Mouse (Mus musculus) urinary bladder, postnatal 4 days (tissue): ENCODE measurements around the gene Pus1.
A peak's percentile ranks its signal among the peaks of the same experiment; 100 is the strongest.

Source experiments
- DNase-seq, 2 experiments: peaks; one replicate each; pipeline ENCODE4 v3.0.0; 2021 to 2022; ENCODE audit warnings: low spot score in 2 of 2

Gene Pus1

DNA sequence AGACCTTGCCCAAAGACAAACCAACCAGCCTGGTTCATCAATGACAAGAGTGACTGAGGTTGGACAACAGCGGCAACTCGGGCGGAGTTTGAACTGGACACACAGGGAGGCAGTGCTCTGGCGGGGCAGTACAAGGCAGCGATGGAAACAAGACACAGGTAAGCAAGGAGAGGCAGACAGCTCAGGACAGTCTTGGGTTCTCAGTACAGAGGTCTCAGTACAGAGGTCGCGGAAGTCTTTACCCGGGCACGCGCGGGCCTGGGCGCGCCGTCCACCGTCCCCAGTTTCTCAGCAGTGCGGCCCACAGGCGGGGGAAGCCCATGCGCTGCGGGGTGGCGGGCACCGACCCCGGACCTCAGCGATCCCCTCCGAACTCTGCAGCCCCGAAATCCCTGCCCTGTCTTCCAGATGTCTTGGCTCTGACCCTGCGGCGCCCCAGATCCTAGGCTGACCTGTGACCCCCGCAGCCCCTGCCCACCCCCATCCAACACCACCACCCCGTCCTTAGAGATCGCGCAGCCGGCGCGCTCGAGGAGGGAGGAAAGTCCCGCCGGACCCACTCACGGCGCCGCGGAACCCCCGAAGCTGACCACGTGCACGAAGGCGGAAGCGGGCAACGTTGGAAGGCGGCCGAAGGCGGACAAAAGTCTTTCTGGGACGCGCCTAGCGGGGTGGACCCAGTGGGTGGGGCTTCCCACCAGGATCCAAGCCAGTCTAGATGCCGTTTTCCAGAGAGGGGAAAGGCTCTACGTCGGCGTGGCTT lies at the start of gene Pus1:
Gene Pus1 (minus strand): TSS at position 662 of the 763 bp plus-strand sequence.
- DNase-seq = peak; percentile 92 to 96

DNA sequence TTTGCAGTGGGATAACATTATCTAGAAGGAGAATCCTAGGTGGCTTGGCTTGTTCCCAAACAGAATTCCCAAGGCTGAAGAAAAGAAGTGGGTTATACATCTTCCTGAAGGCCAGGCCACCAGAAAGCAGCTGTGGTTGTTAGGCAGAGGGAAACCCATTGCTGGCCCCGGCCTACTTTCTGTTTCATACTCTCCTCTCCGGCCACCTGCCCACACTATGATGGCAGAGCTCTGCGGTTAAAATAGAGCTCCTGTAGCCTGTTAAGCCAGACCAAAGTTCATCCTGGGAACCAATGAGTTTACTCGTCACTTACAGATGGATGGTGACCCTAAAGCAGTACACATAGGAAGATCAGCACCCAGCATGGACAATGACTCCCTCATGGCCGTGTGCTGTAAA lies 47.1 kb upstream of the Pus1 start:
- no peak for DNase-seq

DNA sequence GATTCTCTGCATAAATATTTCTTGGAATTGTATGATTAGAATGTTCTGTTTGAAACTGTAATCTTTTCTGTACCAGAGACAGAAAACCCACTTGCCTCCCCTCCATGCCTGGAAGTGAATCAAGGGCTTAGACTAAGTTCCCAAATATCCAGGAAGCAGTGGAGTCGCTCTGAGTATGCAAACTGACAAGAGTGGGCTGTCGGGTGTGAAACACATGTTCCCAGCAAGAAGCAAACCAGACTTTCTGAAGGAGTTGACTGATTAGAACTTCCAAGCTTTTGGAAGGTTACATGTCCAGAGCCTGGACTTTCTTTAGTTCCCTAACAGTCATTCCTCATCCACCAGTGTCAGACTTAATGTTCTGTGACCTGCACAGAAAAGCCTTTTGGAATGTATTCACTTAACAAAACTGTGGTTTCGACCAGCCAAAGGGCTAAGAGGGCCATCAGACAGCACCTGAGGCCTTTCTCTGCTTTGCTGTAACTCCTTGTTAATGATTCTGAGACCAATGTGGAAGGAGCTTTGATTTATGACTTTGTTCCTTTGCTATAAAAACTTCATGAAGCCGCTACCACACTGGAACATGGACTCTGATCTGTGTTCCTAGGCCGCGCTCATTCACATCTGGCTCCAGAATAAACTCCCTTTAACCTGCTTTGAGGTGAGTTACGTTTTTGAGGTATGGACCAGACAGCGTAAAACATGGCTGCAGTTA lies 46.5 kb upstream of the Pus1 start:
- no peak for DNase-seq

DNA sequence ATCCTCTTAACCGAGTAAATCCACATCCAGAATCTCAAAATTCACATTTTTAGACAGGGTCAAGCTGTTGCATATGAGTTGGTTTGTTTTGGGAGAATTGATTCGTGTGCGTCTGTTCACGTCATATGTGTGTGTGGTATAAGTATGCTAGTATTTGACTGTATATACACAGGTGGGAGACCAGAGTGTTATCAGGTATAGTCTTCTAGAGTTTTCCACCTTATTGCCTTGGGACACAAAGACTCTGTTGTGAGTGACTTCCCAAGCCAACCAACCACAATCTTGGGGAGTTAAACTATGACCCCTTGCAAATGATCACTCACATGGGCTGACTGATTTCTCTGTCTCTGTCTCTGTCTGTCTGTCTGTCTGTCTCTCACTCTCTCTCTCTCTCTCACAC lies 44.0 kb upstream of the Pus1 start:
- no peak for DNase-seq

DNA sequence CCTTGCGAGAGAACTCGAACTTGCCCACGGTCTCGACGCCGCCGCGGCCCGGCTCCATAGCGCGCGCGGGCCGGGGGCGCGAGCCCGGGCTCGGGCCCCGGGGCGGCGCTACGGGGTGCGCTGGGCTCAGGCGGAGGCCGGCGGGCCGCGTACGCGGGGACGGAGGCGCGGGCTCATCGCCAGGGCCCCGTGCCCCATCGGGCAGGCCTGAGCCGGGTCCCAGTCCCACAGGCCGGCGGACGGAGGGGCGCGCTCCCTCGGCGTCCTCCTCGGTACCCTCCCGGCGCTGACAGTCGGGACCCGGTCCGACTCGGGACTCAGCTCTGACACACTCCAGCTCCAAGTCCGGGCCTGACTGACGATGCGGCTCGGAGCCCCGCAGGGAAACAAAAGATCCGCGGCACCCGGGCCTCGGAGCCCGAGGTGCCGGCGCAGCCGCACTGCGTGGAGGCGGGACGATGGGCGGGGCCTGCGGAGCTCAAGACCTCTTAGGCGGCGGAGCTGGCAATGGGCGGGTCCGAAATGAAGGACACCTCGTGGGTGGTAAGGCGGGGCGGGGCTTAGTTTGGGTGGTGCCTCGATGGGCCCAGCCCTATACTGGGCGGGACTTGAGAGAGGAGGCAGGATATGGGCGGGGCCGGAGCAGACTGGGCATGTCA lies 29.3 kb upstream of the Pus1 start, which contains the start of gene Ulk1:
Gene Ulk1 (minus strand): TSS at position 431 of the 659 bp plus-strand sequence.
- DNase-seq = peak; percentile 99 to 100

DNA sequence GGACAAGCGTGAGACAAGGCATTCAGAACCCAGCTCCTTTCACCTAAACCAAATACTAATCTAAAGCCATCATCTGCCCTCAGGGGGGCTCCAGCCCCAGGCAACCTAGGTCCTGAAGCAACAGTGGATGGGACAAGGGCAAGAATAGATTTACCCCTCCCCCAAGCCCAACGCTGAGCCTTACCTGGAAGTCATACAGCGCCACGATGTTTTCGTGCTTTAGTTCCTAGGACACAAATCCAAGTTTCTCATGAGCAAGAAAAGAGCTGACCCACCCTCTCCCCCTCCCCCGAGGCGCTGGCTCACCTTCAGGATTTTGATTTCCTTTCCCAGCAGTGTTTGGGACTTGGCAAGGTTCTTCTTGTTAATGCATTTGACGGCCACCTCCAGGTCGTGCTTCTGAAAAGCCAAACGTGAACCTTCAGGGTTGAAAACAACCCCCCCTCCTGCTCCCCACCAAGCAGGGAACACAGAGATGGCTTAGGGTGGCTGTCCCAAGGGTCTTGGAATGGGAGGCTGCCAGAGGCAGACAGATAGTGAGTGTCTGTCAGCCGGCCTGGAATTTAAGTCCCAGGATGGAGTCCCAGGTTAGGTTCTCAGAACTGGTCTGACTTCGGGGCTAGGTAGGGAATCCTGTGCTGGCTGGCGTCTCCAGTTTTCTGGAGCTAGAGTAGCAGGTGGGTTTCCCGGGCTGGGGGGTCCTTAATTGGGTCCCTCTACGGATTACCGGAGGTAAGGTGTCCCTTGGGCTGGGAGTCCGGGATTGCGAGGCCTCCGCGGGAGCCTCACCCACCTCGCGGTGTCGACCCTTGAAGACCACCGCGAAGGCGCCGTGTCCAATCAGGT lies 28.6 kb upstream of the Pus1 start:
- DNase-seq = no peak

DNA sequence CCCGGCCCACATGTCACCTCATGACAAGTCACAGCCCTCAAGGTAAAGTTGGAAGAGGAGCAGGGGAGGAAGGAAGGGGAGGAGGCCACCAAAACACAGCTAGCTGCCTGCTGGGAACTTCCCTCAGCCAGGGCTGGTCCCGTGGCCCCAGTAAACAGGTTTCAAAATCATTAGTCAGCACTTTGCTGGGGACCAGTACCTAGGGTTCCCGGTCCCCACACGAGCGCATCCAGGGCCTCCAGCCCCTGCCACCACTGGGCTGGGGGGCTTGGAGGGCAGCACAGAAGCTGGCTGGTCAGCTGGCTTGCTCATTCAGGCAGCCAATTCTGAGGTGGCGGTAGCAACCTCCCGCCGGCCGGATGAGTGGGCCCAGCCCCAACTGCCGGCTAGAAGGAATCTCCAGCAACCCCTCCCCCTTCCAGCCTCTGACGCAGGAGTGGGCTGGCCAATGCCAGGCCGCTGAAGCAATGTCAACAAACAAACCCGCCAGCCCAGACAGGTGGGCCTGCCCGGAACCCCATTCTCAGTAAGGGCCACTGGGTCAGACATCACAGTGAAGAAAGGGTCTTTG lies 27.7 kb upstream of the Pus1 start:
- DNase-seq = peak; percentile 79 to 87

DNA sequence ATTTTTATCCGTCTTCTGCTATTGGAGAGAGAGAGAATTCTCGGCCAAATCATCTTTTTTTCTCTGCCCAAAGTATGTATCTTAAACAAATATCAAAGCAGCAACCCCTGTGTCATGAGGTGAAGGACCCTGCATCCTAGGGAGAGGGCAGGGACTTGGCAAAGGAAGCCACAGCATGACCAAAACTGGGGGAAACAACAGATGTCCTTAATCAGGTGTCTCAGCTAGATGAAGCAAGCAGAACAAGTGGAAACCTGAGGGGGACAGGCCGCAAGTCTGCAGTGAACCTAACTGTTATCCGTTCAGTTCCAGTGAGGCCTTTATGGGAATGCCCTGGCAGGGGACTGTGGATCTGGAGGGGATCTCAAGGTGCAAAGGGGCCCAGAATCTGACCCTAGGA lies 27.0 kb upstream of the Pus1 start:
- DNase-seq = no peak

DNA sequence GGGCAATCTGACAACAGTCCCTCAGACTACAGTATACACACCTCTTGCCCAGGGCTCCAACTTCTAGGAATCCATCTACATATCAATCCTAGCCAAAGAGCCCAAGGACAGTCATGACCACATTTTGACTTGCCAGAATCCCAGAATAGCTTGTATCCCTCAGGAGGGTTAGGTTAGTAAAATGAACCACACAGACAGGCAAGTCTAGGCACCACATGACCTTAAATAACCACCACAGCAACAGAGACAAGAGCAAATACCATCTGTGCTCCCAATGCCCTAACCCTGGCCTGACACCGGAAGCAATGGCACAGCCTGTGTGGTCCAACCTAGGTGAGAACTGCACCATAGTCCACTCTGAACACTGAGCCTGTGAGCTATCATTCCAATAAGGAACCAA lies 26.2 kb upstream of the Pus1 start:
- DNase-seq = no peak

DNA sequence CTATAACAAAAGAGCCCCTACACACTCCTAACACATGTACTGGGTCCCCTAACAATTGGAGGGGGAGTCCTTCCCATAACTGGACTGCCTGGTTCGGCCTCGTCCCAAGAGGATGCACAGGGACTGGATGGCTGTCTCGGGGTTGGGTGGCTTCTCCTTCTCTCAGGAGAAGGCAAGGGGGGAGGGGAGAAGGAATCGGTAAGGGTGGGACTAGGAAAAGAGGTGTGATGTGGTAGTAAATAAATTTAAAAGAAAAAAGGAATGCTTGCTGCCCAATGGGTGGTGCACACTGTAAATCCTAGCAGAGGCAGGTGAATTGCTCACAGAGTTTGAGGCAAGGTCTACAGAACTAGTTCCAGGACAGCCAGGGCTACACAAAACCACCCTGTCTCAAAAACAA lies 25.7 kb upstream of the Pus1 start:
- no peak for DNase-seq

DNA sequence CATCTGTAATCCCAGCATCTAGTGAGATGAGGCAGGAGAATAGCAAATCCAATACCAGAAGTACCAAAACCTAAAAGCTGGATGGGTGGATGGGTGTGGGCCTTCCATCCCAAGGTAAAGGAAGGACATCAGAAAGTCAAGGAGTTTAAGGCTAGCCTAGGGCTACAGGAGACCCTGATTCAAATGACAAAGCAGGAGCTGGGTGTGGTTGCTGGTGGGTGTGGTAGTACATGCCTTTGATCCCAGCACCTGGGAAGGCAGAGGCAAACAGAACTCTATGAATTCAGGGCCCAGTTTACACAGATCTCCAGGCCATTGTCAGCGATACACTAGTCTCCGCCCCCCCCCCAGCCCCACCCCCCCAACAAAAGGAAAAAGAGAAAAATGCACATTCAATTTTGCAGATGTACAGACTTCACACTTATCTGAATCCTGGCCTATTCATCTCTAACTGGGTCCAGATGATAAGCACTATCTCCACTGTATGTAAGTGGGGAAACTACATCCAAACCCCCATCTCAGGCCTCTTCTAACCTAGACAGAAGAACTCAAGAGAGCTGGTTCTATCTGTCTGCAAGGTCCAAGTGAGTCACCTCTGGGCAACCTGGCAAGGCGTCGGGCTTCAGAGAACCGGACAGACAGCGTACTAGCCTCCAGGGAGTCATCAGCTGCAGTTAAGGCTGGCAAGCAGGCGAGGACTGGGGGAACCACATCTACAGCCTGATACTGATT lies 23.7 kb upstream of the Pus1 start:
- no peak for DNase-seq

DNA sequence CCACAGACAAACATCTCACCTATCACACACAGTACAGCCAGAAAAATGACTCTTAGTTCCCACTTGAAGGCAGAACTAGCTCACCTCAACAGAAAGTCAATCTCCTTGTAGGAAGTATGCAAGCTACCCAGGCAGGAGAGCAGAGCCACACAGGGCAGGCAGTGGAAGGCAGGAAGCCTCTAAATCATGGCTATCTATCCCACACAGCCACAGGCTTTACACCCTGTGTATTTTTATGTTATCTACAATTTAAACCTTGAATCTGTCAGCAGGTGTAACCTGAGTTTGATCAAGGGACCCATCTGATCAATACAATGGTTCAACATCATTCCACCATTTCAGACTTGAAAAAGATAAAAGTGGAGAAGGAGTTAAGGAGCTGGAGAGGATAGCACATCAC lies 22.4 kb upstream of the Pus1 start:
- no peak for DNase-seq

DNA sequence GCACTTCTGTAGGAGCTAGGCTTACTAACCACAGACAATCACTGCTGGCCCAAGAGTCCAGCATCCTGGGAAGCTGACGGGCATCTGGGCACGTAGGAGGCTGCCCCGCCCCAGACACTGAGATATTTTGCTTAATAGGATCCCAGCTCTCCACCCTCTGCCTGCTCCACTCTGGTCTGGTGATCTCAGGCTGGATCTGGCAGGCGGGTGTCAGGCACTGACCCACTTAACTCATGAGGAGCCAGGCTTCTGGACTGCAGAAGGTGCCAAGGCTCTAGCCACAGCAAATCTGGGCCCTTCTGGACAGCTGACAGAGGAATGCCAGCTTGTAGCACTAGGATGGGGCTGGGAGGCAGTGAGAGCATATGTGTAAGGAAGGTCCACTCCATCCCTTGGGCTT lies 21.7 kb upstream of the Pus1 start:
- DNase-seq = no peak

DNA sequence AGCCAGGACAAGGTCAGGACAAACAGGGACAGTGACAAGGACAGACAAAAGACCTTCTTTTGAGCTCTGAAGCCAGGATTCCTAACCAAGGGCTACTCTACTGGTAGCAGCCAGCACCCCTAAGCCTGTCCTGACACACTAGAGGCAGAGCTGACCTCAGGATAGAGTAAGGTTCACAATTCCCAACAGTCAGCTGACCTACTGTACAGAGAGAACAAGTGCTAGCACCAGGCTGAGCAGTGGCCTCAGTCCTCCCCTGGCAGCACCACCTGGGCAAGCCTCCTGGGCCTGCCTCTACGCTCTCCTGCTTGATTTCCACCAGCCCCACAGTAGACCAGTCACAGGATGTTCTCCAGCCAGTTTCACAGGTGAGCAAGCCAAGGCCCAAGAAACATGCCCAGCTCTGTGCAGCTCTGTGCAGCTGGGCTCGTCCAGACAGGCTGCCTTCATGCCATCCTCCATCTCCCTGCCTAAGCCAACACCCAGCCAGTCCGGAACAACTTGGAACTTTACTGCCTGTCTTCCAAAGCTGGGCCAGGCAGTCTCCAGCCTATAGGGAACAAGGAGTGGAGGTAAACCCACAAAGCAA lies 20.7 kb upstream of the Pus1 start:
- DNase-seq = no peak

DNA sequence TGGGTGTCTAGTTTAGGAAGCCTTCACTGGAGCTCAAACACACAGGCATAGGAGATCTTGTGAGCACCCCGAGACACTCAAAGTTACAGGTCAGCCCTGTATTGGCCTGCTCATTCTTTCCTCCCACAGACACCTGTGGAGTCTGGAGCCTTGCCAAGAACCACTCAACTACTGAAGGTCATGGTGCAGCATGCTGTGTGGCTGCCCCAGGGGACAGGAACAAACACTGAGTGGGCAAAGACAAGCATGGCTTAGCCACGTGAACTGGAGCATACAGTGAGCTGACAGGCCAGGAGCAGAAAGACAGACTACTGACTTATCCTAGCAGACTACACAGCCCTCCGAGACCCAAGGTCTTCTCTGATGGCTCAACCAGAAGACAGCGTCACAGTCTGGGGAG lies 17.2 kb upstream of the Pus1 start:
- DNase-seq = no peak

DNA sequence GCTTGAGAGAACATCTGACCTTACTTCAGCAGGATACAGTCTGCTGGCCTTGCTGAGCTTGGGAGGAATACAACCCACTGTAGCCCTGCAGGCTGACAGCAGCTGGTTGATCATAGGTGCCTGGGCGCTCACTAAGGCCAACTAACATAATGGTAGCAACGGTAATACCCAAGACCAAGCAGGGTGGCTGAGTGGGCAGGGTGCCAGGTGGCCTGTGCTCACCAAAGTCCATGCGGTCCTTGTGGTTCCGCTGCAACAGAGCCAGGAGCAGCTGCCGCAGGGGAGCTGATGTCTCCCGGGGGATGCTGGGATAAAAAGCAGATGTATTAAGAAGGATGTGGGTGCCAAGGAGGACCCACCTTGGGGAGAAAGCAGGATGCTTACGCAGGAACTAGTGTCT lies 13.9 kb upstream of the Pus1 start:
- no peak for DNase-seq

DNA sequence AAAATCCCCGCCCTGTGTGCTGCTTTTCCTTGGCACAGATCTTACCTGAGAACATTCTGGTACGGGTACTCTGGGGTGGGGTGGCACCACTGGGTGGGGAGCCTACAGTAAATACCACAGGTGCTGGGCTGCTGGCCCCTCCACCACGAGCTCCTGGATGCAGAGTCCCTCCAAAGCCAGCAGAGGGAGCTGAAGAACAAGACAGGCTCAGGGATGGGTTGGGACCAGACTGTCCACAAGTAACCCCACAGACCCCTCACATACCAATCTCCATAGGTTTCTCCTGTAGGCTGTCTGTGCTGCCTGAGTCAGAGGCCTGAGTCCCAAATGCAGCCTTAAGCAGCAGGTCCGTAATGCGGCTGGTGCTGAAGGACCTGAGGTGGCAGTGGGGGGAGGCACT lies 8.2 kb upstream of the Pus1 start:
- peak in 1 of 2 experiments; percentile 41 for DNase-seq

DNA sequence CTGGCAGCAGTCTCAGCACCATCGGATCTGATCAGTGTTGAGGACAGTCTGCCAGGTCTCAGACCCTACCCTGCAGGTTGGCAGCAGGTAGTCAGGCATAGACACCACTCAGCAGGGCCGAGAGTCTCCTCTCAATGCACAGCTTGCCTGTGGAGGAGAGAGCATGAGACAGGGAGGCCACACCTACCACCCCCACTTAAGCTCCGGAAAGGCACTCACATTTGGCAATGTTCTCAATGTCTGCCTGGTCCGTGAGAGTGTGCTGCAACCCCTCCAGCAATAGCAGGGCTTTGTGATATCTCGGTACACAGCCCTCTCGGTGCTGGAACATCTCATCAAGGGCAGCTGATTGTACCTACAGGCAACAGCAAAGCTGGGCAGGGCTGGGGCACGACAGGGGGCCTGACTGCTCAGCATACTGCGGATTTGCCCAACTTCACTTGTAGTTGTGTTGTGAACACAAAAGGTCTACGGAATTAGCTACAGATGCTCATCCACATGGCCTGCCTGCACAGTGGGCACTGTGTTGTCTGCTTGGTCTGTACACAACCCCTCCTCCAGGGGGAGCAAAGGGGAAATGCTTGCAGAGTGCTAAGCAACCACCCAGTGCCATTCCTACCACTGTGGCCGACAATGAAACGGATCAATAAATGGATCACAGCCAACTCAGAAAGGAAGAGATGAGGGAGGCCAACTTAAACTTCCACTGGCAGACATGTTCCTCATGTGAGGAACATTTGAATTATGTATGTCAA lies 5.8 kb upstream of the Pus1 start:
- DNase-seq = no peak

DNA sequence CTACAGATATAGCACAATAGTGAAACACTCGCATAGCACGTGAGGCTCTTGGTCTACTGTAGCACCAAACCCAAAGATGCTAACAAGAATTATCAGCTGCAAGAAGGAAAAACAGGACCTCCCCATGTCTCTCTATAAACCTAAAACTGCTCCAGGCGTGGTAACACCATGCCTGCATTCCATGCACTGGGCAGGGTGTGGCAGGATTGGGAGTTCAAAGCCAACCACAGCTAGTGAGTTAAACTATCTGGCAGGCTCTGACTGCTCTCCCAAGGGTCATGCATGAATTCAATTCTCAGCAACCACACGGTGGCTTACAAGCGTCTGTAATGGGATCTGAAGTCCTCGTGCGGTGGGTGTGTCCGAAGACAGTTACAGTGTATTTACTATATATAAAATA lies 2.7 kb upstream of the Pus1 start:
- DNase-seq = no peak
